Mouse (Mus musculus) MEL-GATA-1-ER (cell line): ENCODE measurements around the gene 1700029F12Rik.

Experiments used
- DNase-seq: peaks from one replicate; pipeline ENCODE4 v3.0.0-alpha.2; 2012; ENCODE audit warnings: low read depth; ENCODE audit errors: extremely low read depth

1700029F12Rik gene

GRCm38 (mm10) chr13:96973318-96973717 lies 60.8 kb downstream of the 1700029F12Rik start:
- DNase-seq, result no peak
